Mouse (Mus musculus) embryonic fibroblast, embryonic 13.5 days (primary cell): ENCODE measurements around the gene Cdh13.

Experiments
- CTCF ChIP-seq: IDR thresholded peaks from 2 replicates; pipeline ENCODE4 v1.5.1; 2011; ENCODE audit warnings: mild to moderate bottlenecking, control low read depth, low read length, moderate library complexity, borderline replicate concordance; ENCODE audit not compliant: insufficient read depth
- POLR2A ChIP-seq: IDR thresholded peaks from 2 replicates; pipeline ENCODE4 v1.6.1; 2011; ENCODE audit warnings: low read depth, mild to moderate bottlenecking, control low read depth, low read length, moderate library complexity

- peak; percentile 21; the same call in 1 of the 2 replicates for TF ChIP-seq CTCF
- TF ChIP-seq POLR2A: no peak
Observed at GRCm38 (mm10) chr8:118979800-118980199, 696.3 kb downstream of the Cdh13 start.
